Mouse (Mus musculus) liver, adult 2 months (tissue): ENCODE data around the gene Pptc7.

Source experiments
- CTCF ChIP-seq: fragments of 200-500 bp; IDR thresholded peaks from 2 replicates; pipeline ENCODE4 v1.5.1; 2011; ENCODE audit warnings: low read depth, low read length, control low read depth
- POLR2A ChIP-seq: fragments of 200-500 bp; IDR thresholded peaks from 2 replicates; pipeline ENCODE4 v1.6.1; 2011; ENCODE audit warnings: low read length, control low read depth; ENCODE audit not compliant: insufficient read depth; ENCODE audit errors: extremely low read depth

- TF ChIP-seq CTCF (no peak), POLR2A (no peak)
These were observed 36.6 kb upstream of the Pptc7 start for GRCm38 (mm10) chr5:122247529-122247928.
